Mouse (Mus musculus) layer of hippocampus, adult 18-20 months (tissue): ENCODE results near the gene Dleu7. TPM values are rescaled to one million over a fixed set of nuclear protein-coding genes. Genes with fewer than 3 reads are reported as not detected.

Experiments used
- DNase-seq, 2 experiments: peaks; one replicate each; pipeline ENCODE4 v3.0.0; 2022; ENCODE audit warnings: low spot score in 2 of 2
- total RNA-seq, 2 experiments: library from RNA; stranded (reverse); gene quantifications; 2 replicates each; pipeline ENCODE4 v1.2.3; 2021

Dleu7 gene
- total RNA-seq, 2 experiments from 2014 or later, result 4.6 to 6.4 TPM

DNA sequence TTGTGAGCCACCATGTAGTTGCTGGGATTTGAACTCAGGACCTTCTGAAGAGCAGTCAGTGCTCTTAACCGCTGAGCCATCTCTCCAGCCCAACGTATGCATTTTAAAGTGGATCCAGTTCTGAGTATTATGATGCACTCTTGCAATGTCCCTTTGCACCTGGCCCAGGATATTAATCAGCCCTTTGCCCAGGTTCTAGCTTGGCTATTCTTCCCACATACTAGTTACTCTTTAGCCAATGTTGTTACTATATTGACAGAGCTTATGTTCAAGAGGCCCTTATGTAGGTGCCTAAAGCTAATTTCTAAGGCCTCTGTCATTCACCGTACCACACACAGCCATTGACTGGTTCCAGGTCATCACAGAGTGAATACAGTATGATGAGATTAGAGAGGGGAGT lies 4.1 kb downstream of the Dleu7 start:
- no peak for DNase-seq

DNA sequence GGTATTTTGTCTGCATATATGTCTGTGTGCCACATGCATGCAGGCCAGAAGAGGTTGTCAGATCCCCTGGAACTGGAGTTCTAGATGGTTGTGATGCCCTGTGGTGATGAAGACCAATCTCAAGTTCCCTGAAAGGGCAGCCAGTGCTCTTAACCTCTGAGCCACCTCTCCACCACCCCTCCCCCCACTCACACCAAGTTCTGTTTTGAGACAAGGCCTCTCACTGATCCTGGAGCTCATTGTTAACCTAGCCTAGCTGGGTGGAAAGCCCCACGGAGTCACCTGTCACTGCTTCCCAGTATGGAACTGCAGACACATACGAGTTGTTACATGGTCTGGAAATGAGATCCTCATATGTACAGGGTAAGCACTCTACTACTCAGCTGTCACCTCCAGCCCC lies 9.9 kb downstream of the Dleu7 start:
- DNase-seq, result no peak

DNA sequence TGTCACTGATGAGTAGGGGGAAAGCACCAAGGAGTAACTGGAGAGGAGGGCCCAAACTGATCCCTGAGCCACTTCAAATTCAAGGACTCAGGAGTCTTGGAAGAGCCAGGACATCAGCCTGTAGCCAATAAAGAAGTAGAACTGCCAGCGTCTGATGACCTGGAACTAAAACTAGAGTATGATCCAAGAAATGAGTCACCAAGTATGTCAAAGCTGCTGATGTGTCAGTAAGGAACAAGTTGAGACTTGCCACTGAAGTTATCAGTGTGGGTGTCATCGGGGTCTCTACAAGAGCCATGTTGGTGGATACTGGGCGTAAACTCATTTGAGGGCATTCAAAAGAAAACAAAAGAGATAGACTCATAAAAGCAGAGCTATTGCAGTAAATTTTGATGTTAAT lies 19.2 kb downstream of the Dleu7 start:
- no peak for DNase-seq

DNA sequence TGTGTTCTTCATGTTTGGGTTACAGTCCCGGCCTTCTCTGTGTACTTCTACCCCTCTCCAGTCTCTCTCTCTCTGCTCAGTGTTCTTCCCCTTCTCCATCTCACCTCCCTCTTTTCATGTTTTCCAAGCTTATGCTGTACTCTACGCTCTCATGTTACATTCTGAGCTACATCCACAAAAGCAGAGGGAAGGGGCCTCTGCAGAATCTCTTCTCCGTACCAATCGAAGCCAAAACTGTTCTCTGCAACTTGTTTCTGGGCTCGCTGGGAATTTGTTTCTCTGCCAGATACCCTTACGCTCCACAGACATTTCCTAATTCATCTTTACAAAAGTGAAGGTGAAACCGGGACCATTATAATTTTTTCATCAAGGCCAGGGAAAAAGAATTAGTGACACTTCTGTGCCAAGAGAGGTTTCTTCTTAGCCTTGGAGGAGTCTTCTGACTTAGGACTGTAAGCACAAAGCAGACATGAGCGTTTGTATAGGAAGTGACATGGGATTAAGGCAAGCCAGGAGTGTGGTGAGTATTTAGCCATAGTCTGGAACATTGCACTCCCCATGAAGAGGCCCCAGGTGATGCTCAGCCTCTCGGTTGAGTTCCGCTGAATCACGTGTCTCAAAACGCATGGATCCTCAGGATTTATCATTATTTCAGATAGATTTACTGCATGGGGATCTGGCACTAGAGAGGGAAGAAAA lies 22.0 kb downstream of the Dleu7 start:
- DNase-seq, result no peak

DNA sequence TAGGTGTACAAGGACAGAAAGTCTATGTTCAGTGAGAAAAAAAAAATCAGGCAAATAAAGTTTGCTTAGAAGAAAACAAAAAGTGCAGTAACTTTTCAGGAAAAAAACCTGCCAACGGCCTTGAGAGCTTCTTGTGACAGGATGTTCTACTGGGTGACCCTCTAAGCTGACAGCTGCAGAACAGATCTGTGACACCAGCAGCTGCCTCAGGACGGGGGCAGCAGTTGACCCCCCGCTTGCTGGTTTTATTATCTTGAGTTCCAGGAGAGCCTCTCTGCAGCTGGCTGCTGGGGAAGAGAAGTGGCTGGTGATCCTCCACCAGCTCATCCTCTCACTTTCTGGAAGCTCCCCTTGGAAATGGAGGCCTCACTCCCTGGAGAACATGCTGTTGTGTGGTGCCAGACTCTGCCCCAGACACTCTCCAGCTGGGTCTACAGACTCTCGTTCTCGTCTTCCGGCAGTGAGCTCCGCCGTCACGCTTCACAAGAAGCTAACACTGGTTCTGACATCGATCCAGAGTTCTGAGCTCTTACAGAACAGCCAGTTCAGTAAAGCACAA lies 33.8 kb downstream of the Dleu7 start:
- no peak for DNase-seq

DNA sequence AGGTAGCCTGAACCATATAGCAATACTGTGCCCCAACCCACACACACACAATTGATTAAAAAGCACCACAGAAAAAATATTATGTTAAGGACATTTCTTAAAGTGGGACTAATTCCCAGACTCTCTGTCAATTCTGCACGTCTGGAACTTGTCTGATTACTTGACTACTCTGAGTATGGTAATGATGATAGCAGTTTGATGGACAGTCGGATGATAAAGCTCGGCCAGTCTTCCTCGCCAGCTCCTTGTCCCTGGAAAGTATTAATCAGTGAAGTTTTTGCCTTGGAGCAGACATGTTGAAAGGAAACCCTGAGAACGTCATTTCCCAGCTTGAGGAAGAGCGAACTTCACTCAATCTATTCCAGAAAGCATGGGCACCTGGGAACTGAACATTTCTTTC lies 34.7 kb downstream of the Dleu7 start:
- DNase-seq, result no peak

DNA sequence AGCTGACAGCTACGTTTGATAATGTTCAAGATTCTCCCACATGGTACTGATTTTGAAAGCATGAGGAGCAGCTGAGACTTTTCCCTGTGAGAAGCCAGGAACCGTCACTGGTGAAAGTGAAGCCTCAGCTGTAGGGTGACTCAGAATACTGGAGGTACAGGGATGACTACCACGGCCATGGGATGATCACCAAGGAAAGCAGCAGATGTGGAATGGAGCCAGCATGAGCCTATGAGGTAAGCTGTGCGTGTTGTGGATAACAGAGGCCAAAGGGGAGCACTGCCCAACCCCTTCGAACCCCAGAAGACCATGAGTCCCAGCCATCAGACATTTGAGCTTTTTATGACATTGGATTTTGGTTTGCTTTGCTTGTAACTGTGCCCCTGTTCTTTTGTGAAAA lies 36.8 kb downstream of the Dleu7 start:
- no peak for DNase-seq

DNA sequence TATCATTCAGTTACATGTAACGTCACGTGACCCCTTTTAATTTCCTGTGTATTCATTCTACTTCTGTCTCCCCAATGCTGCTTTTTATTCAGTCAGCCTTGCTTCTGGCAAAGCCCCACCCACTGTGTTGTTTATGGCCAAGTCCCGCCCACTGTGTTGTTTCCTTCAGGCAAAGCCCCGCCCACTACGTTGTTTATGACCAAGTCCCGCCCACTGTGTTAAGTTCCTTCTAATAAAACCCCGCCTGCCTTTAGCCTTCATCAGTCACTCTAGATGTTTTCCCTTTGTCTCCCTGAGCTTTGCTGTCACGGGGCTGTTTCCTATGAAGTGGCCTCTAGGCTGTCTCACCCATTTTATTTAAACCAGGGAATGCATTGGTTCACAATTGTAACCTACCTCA lies 38.5 kb downstream of the Dleu7 start:
- DNase-seq, result no peak

DNA sequence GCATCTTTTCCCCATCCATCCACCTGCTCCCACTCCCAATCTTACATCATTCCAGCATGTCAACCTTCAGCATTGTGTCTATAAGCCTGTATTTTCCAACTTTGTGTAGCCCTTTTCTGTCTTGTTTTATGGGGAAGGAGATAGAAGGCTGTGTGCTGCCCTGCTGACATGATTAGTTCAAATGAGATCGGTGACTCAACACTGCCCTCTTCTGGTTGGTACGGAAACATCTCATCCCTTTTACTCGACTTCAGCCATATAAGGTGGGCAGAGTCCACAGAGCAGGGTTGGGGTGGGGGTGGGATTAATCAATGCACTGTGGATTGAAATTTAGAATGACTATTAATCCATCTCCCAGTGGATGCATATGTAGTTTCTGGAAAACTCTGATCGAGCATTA lies 40.8 kb downstream of the Dleu7 start:
- peak; percentile 28 to 83 for DNase-seq

DNA sequence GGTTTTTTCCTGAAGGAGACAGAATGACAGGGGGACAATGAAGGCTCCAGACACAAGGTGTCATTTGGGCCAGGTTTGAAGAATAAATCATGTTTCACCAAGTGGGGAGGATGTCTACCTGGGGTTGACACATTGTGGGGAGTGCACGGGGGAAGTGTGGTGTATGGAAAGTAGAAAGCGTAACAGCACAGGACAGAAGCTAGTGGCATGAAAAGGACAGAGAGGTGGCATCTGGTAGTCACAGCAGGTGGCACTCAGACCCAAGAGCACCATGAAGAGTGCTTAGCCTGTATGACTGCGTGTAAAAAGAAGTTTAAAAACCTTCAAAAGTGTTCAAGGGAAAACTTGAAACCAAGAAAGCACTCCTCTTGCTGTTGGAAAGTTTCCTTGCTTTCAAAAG lies 42.8 kb downstream of the Dleu7 start:
- DNase-seq, result no peak

DNA sequence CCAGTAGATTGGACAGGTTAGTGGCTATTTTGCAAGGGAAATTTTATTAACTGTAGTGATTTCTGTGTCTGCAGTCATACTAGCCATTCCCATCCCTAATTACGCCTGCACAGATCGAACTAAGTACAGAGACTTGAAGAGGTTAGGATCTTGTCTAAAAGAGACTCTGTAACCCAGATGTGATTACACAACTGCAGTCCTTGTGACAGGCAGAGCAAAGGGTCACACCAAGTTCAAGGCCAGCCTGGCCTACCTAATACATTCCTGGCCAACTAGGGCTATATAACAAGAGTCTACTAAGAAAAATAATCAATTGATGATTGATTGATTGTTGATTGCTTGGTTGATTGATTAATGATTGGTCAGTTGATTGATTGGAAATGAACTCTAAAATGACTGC lies 43.6 kb downstream of the Dleu7 start:
- no peak for DNase-seq

DNA sequence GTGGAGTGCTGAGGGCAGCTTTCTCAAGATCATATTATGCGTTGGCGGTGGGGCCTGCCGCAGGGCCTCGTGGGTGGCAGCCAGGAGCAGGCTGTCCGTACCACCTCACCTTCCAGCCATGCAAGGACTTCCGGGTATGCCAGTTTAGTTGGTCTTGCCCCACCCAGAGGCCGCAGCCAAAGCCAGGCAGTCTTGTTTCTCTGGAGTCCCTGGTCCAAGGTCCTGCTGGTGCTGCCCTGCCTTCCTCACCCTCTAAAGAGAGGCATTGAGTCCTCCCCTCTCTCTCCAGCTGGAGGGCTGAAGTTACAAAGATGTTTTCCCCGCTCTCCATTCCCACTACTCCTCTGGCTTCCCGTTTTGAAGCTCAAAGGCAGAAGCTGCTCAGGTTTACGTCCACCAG lies 44.1 kb downstream of the Dleu7 start:
- DNase-seq, result no peak

DNA sequence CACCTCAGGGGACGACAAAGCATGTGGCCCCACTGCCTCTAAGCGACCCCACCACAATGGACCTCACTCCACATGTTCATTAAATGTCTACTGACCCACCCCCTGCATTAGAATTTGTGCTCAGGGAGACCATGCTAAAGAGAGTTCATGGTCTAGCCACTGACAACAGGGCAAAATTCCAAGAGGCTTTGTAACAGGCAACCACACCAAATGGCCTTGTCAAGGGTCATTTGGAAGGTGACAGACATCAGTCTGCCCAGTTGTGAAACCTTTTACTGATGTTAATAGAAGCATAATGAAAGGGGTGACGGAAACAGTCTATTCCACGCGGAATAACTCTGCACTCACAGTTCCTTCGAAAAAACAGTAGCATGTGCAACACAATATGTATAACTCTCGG lies 44.5 kb downstream of the Dleu7 start:
- DNase-seq, result no peak

DNA sequence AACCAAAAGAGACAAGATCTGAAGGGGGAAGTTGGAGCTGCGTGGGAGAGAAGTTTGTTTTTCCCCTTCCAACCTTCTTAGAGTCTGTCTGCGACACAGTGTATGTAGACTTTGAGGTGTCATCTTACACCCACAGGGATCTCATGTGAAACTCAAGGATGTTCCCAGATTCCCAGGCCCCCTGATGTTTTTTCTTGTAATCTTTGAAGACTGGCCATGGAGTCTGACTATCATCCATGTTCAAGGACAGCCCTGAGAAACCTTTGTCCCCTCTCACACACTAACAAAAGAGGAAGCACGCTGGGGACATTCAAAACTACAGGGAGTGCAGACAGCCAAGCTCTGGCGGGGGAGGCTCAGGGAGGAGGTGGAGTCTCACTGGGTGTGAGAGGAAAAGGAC lies 47.3 kb downstream of the Dleu7 start:
- no peak for DNase-seq

DNA sequence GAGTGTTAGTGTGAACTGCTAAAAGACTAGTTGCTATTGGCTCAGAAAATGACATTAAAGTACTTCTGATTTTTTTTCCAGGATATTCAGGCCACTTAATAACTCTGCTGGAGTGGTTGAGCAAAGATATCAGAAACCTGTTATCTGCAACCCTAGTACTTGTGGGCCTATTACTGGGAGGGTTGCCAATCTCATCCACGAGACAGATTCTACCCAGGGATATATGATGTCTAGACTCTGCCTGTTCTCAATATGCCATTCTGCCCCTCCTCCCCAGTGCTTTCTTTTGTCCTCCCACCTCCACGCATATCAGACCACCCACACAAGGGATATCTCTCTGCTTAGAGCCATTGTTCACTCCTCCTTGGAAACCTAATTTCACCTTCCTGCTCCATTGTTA lies 49.3 kb downstream of the Dleu7 start:
- no peak for DNase-seq

DNA sequence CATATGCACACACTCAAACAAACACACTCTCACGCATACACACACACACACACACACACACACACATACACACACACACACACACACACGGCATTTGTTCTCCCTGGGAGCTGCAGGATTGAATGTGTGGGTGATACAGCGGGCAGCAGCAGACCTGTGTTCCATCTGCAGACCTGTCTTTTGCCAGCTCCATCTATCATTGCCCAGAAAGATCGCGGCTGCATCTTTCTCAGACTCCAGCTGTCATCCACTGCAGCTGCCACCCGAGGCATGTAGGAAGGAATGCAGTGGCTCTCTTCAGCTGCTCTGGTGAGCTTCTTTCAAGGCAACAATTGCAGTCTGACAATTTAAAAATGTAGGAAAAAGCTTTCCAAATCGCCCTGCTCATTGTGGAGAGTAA lies 56.9 kb downstream of the Dleu7 start:
- DNase-seq, result no peak

DNA sequence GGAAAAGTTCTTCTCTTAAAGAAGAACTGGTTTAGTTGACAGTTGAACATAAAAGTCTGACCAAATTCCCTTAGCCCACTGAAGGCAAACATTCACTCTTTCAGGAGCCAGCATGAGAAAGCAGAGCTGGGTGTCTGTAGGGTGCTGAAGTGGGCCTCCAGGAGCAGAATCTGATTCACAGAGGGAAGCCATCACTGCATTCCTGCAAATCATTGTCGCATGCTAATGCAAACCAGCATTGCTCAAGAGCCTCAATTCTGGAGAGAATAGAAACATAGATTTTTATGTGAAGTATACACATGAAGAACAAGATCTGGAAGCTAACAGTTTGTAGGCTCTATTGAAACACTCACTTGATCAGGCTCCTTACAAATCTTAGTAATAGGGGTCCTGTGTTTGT lies 57.6 kb downstream of the Dleu7 start:
- DNase-seq, result no peak

DNA sequence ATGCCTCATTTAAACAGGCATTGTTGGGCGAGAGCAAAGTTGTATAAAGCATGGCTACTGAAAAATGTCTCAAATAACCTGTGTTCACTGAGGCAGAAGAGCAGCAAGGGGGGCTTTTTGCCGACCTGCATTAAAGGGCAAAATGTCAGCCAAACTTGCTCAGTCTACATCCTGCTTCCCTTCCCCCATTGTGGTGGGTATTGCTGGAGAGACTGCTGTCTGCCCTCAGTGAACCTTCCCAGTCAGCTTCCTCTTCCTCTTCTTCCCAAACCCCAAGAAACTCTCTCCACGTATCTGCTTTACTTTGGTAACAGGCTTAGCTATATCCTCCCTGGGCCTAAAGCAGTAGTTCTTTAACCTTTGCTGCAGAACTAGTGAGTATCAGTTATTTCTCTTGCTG lies 61.9 kb downstream of the Dleu7 start:
- DNase-seq, result no peak

DNA sequence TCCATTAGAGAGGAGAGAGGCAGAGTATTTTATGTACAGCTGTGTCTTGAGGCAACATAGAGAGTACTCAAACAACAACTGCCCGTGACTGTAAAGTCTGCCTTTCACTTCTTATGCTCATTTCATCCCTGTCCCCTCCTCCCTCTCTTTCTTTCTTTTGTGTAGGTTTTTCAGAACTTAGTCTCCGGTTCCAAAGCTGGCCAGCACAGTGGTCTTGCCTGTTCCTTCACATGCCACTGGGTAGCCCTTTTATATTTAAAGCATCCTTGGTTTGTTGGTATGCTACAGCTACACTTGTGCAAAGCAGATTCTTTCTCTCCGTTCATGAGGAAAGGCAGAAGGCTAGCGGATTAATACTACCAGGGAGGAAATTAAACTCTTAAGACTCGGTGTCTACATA lies 65.7 kb downstream of the Dleu7 start:
- no peak for DNase-seq

DNA sequence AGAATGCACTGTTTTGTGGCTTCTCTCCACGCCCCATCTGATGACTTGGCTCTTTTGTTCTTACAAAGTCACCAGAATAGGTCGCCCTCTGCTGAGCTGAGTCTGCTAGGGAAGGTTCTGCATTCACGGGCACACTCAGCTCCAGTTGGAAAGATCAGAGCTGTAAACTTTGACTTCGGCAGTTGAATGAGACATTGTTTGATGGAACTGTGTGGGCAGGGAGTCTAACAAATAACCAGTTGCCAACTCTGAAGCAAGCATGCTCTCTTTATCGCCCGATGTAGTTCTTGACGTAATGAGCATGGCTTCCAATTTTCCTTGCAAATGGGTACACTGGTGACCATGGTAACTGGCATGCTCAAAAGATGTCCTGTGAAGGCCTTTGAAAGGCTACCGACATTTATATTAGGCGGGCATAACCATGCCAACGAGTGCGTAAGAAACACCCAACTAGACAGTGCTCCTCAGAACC lies 66.2 kb downstream of the Dleu7 start:
- DNase-seq, result peak; percentile 22 to 65
